Mouse (Mus musculus) erythroblast, embryonic 14.5 days (primary cell): ENCODE data around the gene Fam90a1a.

Source experiments
- GATA1 ChIP-seq: IDR thresholded peaks from 2 replicates; pipeline ENCODE4 v1.6.1; 2012; ENCODE audit warnings: low read length, inconsistent platforms, mixed read lengths
- TAL1 ChIP-seq: IDR thresholded peaks from 3 replicates; pipeline ENCODE4 v1.6.1; 2012; ENCODE audit warnings: low read length, inconsistent platforms, mixed read lengths

GRCm38 (mm10) chr8:21992184-21992583, 33.7 kb downstream of the Fam90a1a start:
- TF ChIP-seq GATA1 = no peak
- TF ChIP-seq TAL1 = no peak
